Mouse (Mus musculus): ENCODE measurements around the gene Cenpl.

Gene Cenpl

GRCm38 (mm10) chr1:161037599-161037998 lies 32.9 kb upstream of the Cenpl start:
- H3K36me3 ChIP-seq (ENCODE audit: control insufficient read depth, insufficient read depth, low read length, poor library complexity, severe bottlenecking), result peaks cover 18% of the 10 kb centered on the region; the same call in 1 of the 2 replicates
- no peak for DNase-seq (ENCODE audit: low read depth, low spot score)
- no peaks in the 10 kb centered on the region for H3K27me3 ChIP-seq (ENCODE audit: control insufficient read depth, insufficient read depth, low read length, poor library complexity, severe bottlenecking)

- H3K36me3 ChIP-seq (ENCODE audit: control insufficient read depth, insufficient read depth, low read length, poor library complexity, severe bottlenecking), result peaks cover 18% of the 10 kb centered on the region; the same call in 1 of the 2 replicates
- no peaks in the 10 kb centered on the region for H3K27me3 ChIP-seq (ENCODE audit: control insufficient read depth, insufficient read depth, low read length, poor library complexity, severe bottlenecking)
- no peak for DNase-seq (ENCODE audit: low read depth, low spot score)
Measured at GRCm38 (mm10) chr1:161038004-161038403, 32.5 kb upstream of the Cenpl start.

DNA sequence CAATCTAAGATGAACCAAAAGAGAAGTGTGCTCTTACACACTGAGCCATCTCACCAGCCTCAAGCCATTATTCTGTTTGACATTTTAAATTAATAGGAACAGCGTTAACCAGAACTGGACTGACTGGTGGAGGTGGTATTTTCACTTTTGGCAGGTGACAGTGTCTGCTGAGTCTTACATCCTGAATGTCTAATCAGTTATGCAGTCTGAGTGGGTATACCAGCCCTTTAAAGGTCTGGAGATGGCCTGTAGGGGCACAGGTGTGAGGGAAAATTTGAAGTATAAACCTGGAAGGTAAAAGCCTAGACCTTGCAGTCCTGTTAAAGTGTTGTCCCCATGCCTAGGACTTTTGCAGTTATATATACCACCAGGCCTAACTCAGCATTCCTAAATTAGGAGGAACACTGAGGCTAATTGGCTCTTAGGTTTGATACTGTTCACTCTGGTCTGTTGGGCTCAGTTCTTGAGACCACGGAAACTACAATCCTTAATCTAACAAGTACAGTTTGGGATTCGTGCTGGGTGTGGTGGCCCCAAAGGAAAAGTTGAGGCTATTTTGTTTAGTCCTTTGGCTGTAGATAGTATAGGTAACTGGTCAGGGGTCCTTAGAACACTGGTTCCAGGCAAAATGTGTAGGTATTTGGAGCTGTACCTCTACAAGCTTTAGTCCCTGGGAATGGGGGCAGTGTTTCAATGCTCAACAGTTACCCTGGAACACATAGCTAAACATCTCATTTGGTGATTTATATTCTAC lies 31.4 kb upstream of the Cenpl start:
- Histone ChIP-seq H3K27me3 (ENCODE audit: control insufficient read depth, insufficient read depth, low read length, poor library complexity, severe bottlenecking) (no peaks in the 10 kb centered on the region), H3K36me3 (ENCODE audit: control insufficient read depth, insufficient read depth, low read length, poor library complexity, severe bottlenecking) (peaks cover 18% of the 10 kb centered on the region; the same call in 1 of the 2 replicates)
- no peak for DNase-seq (ENCODE audit: low read depth, low spot score)

DNA sequence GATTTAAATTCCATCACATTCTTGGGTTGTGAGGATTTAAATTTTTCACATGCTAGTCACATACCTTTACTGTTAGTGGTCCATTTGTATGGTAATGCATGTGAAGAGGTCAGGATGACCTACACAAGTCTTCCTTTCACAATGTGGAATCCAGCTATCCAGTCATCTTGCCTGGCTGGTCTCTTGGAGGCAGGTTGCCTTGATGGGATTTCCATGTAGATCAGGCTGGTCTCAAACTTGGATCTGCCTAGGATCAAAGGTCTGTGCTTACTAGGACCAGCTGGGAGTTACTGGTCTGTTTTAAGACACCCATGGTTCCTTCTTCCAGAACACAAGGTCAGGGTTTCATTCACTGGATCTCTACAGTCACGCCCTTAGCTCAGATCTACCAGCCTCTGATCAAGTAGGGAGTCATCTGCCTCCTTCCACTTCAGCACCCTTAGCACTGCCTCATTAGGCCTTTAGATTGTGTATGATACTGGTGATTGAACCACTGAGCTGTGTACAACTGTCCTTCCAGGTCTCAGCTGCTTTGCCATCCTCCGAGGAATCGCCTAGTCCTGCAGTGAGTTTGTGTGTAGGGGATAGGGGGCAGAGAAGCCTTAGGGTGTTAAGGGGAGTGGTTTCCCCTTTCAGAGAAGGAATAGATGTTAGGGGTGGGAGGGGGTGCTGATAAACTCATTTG lies 30.6 kb upstream of the Cenpl start:
- Histone ChIP-seq H3K36me3 (ENCODE audit: control insufficient read depth, insufficient read depth, low read length, poor library complexity, severe bottlenecking) (peaks cover 18% of the 10 kb centered on the region), H3K27me3 (ENCODE audit: control insufficient read depth, insufficient read depth, low read length, poor library complexity, severe bottlenecking) (no peaks in the 10 kb centered on the region)
- no peak for DNase-seq (ENCODE audit: low read depth, low spot score)

DNA sequence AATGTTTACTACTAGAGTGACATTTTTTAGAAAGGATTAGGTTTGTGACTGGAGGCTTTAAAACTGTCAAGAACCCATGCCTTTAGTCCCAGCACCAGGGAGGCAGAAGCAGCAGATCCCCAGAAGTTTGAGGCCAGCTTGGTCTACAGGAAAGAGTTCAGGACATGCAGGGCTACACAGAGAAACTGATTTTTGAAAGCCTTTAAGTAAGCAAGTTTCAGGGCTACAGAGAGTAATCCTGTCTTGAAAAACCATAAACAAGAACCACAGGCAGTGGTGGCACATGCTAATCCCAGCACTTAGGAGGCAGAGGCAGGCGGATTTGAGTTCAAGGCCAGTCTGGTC lies 30.1 kb upstream of the Cenpl start:
- no peaks in the 10 kb centered on the region for H3K27me3 ChIP-seq (ENCODE audit: control insufficient read depth, insufficient read depth, low read length, poor library complexity, severe bottlenecking)
- no peak for DNase-seq (ENCODE audit: low read depth, low spot score)
- H3K36me3 ChIP-seq (ENCODE audit: control insufficient read depth, insufficient read depth, low read length, poor library complexity, severe bottlenecking), result peaks cover 18% of the 10 kb centered on the region

DNA sequence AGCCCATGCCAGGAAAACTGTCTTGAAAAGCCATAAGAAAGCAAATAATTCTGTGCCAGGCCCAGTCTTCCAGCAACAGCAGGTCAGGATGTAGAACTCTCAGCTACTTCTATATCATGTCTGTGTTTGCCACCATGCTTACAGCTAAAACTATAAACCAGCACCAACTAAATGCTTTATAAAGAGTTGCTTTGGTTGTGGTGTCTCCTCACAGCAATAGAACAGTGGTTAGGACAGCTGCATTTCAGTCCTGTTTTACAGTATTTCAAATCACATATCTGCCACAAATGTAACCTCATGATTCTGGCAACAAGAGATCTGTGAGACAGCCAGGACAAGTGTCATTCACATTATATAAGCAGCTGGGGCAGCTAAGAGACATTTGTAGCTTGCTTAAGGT lies 29.7 kb upstream of the Cenpl start:
- DNase-seq (ENCODE audit: low read depth, low spot score), result no peak
- H3K27me3 ChIP-seq (ENCODE audit: control insufficient read depth, insufficient read depth, low read length, poor library complexity, severe bottlenecking), result no peaks in the 10 kb centered on the region
- peaks cover 17% of the 10 kb centered on the region for H3K36me3 ChIP-seq (ENCODE audit: control insufficient read depth, insufficient read depth, low read length, poor library complexity, severe bottlenecking)

DNA sequence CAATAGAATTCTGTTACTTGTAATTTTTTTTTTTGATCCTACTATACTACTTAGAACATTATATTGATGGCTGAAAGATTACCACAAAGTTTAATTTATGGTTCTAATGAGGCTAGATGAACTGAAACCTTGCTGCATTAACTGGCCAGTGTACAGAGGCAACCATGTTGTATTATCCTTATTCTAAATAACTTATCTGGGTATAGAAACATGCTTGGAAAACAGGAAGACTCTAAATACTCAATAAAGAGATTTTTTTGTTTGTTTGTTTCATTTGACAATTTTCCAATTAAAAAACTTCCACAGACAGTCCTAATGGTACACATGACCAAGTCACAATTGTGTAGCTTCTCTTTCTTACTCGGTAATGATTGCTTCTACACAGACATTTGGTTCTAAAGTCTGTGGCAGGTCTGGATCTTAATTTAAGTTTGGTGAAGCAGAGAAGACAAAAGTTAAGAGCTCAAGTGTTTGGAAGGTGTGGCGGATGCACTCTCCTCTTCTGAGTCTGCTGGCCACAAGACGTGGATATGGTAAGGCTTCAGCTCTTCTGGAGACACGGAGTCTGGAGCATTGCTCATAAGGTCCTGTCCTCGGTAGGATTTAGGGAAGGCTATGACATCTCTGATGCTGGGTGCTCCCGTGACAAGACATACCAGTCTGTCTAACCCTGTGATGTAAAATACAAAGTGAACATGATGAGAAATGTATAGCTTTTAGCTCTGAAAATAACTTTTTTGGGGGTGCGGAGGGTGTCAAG lies 29.1 kb upstream of the Cenpl start:
- Histone ChIP-seq H3K27me3 (ENCODE audit: control insufficient read depth, insufficient read depth, low read length, poor library complexity, severe bottlenecking) (no peaks in the 10 kb centered on the region), H3K36me3 (ENCODE audit: control insufficient read depth, insufficient read depth, low read length, poor library complexity, severe bottlenecking) (peaks cover 12% of the 10 kb centered on the region)
- no peak for DNase-seq (ENCODE audit: low read depth, low spot score)

- H3K36me3 ChIP-seq (ENCODE audit: control insufficient read depth, insufficient read depth, low read length, poor library complexity, severe bottlenecking), result peaks cover 2% of the 10 kb centered on the region
- no peak for DNase-seq (ENCODE audit: low read depth, low spot score)
- no peaks in the 10 kb centered on the region for H3K27me3 ChIP-seq (ENCODE audit: control insufficient read depth, insufficient read depth, low read length, poor library complexity, severe bottlenecking)
Measured at GRCm38 (mm10) chr1:161046972-161047371, 23.5 kb upstream of the Cenpl start.

DNA sequence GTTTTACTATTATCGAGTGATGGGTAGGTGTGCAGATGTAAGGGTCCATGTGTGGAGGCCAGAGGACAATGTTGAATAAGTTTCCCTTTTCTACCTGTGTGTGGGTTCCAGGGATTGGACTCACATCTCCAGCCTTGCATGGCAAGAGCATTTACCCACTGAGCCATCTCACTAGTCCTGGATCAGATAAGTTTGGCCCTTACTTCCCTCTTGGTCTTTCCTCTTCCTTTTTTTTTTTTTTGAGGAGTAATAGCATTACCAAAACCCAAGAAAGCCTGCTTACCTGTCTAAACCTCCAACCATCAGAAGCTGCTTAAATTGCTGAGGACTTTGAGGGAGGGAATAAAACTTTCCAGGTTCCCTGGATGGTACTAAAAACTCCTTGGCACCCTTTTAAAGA lies 13.3 kb upstream of the Cenpl start:
- H3K27me3 ChIP-seq (ENCODE audit: control insufficient read depth, insufficient read depth, low read length, poor library complexity, severe bottlenecking), result no peaks in the 10 kb centered on the region
- H3K36me3 ChIP-seq (ENCODE audit: control insufficient read depth, insufficient read depth, low read length, poor library complexity, severe bottlenecking), result peaks cover 5% of the 10 kb centered on the region
- DNase-seq (ENCODE audit: low read depth, low spot score), result no peak

DNA sequence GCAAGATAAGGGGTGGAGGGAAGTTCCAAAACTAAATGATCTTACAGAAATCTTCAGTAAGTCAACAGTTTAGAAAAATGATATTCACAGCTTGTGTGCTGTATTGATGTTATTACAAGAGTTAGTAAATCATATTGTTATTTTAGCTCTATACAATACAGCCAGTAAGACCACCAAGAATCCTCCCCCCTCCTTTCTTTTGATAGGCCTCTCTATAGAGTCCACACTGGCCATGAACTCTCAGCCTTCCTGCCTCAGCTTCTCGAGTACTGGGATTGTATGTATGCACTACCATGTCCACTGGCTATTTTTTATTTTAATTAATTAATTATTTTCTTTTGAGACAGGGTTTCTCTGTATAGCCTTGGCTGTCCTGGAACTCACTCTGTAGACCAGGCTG lies 7.2 kb upstream of the Cenpl start:
- H3K27me3 ChIP-seq (ENCODE audit: control insufficient read depth, insufficient read depth, low read length, poor library complexity, severe bottlenecking), result no peaks in the 10 kb centered on the region; the same call in 1 of the 2 replicates
- H3K36me3 ChIP-seq (ENCODE audit: control insufficient read depth, insufficient read depth, low read length, poor library complexity, severe bottlenecking), result peaks cover 5% of the 10 kb centered on the region
- DNase-seq (ENCODE audit: low read depth, low spot score), result no peak

GRCm38 (mm10) chr1:161071272-161071620 lies 733 bp downstream of the Cenpl start:
- H3K27me3 ChIP-seq (ENCODE audit: control insufficient read depth, insufficient read depth, low read length, poor library complexity, severe bottlenecking), result no peaks in the 10 kb centered on the region
- H3K36me3 ChIP-seq (ENCODE audit: control insufficient read depth, insufficient read depth, low read length, poor library complexity, severe bottlenecking), result no peaks in the 10 kb centered on the region
- DNase-seq (ENCODE audit: low read depth, low spot score), result no peak

DNA sequence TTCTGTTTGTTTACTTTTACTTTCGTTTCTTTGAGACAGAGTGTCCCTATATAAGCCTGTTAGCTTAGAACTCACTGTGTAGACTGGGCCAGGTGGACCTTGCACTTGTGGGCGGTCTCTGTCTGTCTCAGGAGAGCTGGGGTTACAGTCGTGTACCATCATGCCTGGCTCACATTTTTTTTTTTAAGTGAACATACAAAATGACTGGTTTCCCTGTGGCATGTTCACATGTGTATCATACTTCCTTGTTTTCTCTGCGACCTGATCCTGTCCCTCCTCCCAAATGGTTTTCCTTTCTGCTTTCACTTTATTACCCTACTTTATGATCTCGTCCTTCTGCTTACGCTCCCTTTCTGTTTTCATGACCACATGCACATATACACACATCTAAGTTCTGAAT lies 5.7 kb downstream of the Cenpl start:
- Histone ChIP-seq H3K27me3 (ENCODE audit: control insufficient read depth, insufficient read depth, low read length, poor library complexity, severe bottlenecking) (no peaks in the 10 kb centered on the region), H3K36me3 (ENCODE audit: control insufficient read depth, insufficient read depth, low read length, poor library complexity, severe bottlenecking) (no peaks in the 10 kb centered on the region; the same call in 1 of the 2 replicates)
- DNase-seq (ENCODE audit: low read depth, low spot score), result peak; percentile 26

GRCm38 (mm10) chr1:161077243-161077642 lies 6.7 kb downstream of the Cenpl start:
- Histone ChIP-seq H3K27me3 (ENCODE audit: control insufficient read depth, insufficient read depth, low read length, poor library complexity, severe bottlenecking) (no peaks in the 10 kb centered on the region), H3K36me3 (ENCODE audit: control insufficient read depth, insufficient read depth, low read length, poor library complexity, severe bottlenecking) (no peaks in the 10 kb centered on the region; the same call in none of the 2 replicates)
- DNase-seq (ENCODE audit: low read depth, low spot score), result no peak

- Histone ChIP-seq H3K36me3 (ENCODE audit: control insufficient read depth, insufficient read depth, low read length, poor library complexity, severe bottlenecking) (peaks cover 12% of the 10 kb centered on the region), H3K27me3 (ENCODE audit: control insufficient read depth, insufficient read depth, low read length, poor library complexity, severe bottlenecking) (no peaks in the 10 kb centered on the region)
- DNase-seq (ENCODE audit: low read depth, low spot score), result no peak
Measured at GRCm38 (mm10) chr1:161099721-161100405, 29.4 kb downstream of the Cenpl start.
